Mouse (Mus musculus): Measurements from ENCODE around the gene Acta2. TPM values are rescaled to one million over a fixed set of nuclear protein-coding genes. Genes with fewer than 3 reads are reported as not detected.

Gene Acta2
- polyA plus RNA-seq, 1 experiment: 18.2 TPM

GRCm38 (mm10) chr19:34242925-34243324 lies 12.5 kb downstream of the Acta2 start:
- TF ChIP-seq CTCF (IDR thresholded peaks at IDR 0.05; ENCODE audit: borderline replicate concordance, extremely low read depth, insufficient read depth, insufficient read length) (no peak), POLR2A (IDR thresholded peaks at IDR 0.05; ENCODE audit: borderline replicate concordance, extremely low read depth, insufficient read depth, insufficient read length, poor library complexity, severe bottlenecking) (no peak)
- DNase-seq (ENCODE audit: low read depth): no peak

- DNase-seq (ENCODE audit: low read depth): peak; percentile 53
- TF ChIP-seq POLR2A (IDR thresholded peaks at IDR 0.05; ENCODE audit: borderline replicate concordance, extremely low read depth, insufficient read depth, insufficient read length, poor library complexity, severe bottlenecking) (no peak), CTCF (IDR thresholded peaks at IDR 0.05; ENCODE audit: borderline replicate concordance, extremely low read depth, insufficient read depth, insufficient read length) (peak; percentile 44; the same call in 1 of the 2 replicates)
These were observed 14.0 kb downstream of the Acta2 start for GRCm38 (mm10) chr19:34241247-34241915.

- TF ChIP-seq CTCF (IDR thresholded peaks at IDR 0.05; ENCODE audit: borderline replicate concordance, extremely low read depth, insufficient read depth, insufficient read length) (no peak), POLR2A (IDR thresholded peaks at IDR 0.05; ENCODE audit: borderline replicate concordance, extremely low read depth, insufficient read depth, insufficient read length, poor library complexity, severe bottlenecking) (no peak)
- DNase-seq (ENCODE audit: low read depth): no peak
These were observed 14.9 kb downstream of the Acta2 start for GRCm38 (mm10) chr19:34240273-34241039.

- DNase-seq (ENCODE audit: low read depth): peak; percentile 21
- TF ChIP-seq POLR2A (IDR thresholded peaks at IDR 0.05; ENCODE audit: borderline replicate concordance, extremely low read depth, insufficient read depth, insufficient read length, poor library complexity, severe bottlenecking): no peak
- no peak for TF ChIP-seq CTCF (IDR thresholded peaks at IDR 0.05; ENCODE audit: borderline replicate concordance, extremely low read depth, insufficient read depth, insufficient read length)
These were observed 17.6 kb downstream of the Acta2 start for GRCm38 (mm10) chr19:34237746-34238145.

GRCm38 (mm10) chr19:34236049-34236448 lies 19.3 kb downstream of the Acta2 start:
- DNase-seq (ENCODE audit: low read depth): no peak
- TF ChIP-seq CTCF (IDR thresholded peaks at IDR 0.05; ENCODE audit: borderline replicate concordance, extremely low read depth, insufficient read depth, insufficient read length) (no peak), POLR2A (IDR thresholded peaks at IDR 0.05; ENCODE audit: borderline replicate concordance, extremely low read depth, insufficient read depth, insufficient read length, poor library complexity, severe bottlenecking) (no peak)

GRCm38 (mm10) chr19:34233944-34234343 lies 21.4 kb downstream of the Acta2 start:
- peak; percentile 26 for DNase-seq (ENCODE audit: low read depth)

GRCm38 (mm10) chr19:34232326-34232725 lies 23.1 kb downstream of the Acta2 start:
- no peak for DNase-seq (ENCODE audit: low read depth)
- TF ChIP-seq POLR2A (IDR thresholded peaks at IDR 0.05; ENCODE audit: borderline replicate concordance, extremely low read depth, insufficient read depth, insufficient read length, poor library complexity, severe bottlenecking): no peak
- no peak for TF ChIP-seq CTCF (IDR thresholded peaks at IDR 0.05; ENCODE audit: borderline replicate concordance, extremely low read depth, insufficient read depth, insufficient read length)

More at GRCm38 (mm10) chr19:34233944-34234343, 21.4 kb downstream of the Acta2 start:
- TF ChIP-seq POLR2A (IDR thresholded peaks at IDR 0.05; ENCODE audit: borderline replicate concordance, extremely low read depth, insufficient read depth, insufficient read length, poor library complexity, severe bottlenecking) (no peak), CTCF (IDR thresholded peaks at IDR 0.05; ENCODE audit: borderline replicate concordance, extremely low read depth, insufficient read depth, insufficient read length) (no peak)

GRCm38 (mm10) chr19:34231596-34231995 lies 23.8 kb downstream of the Acta2 start:
- TF ChIP-seq CTCF (IDR thresholded peaks at IDR 0.05; ENCODE audit: borderline replicate concordance, extremely low read depth, insufficient read depth, insufficient read length): no peak
- no peak for TF ChIP-seq POLR2A (IDR thresholded peaks at IDR 0.05; ENCODE audit: borderline replicate concordance, extremely low read depth, insufficient read depth, insufficient read length, poor library complexity, severe bottlenecking)
- peak; percentile 12 for DNase-seq (ENCODE audit: low read depth)

GRCm38 (mm10) chr19:34222805-34223204 lies 32.6 kb downstream of the Acta2 start:
- no peak for DNase-seq (ENCODE audit: low read depth)

GRCm38 (mm10) chr19:34220732-34221380 lies 34.5 kb downstream of the Acta2 start:
- no peak for DNase-seq (ENCODE audit: low read depth)

More at GRCm38 (mm10) chr19:34222805-34223204, 32.6 kb downstream of the Acta2 start:
- TF ChIP-seq POLR2A (IDR thresholded peaks at IDR 0.05; ENCODE audit: borderline replicate concordance, extremely low read depth, insufficient read depth, insufficient read length, poor library complexity, severe bottlenecking) (no peak), CTCF (IDR thresholded peaks at IDR 0.05; ENCODE audit: borderline replicate concordance, extremely low read depth, insufficient read depth, insufficient read length) (no peak)

More at GRCm38 (mm10) chr19:34220732-34221380, 34.5 kb downstream of the Acta2 start:
- TF ChIP-seq CTCF (IDR thresholded peaks at IDR 0.05; ENCODE audit: borderline replicate concordance, extremely low read depth, insufficient read depth, insufficient read length) (no peak), POLR2A (IDR thresholded peaks at IDR 0.05; ENCODE audit: borderline replicate concordance, extremely low read depth, insufficient read depth, insufficient read length, poor library complexity, severe bottlenecking) (no peak)
